Mouse (Mus musculus): ENCODE results near the gene Ccdc28a.

The Ccdc28a gene

GRCm38 (mm10) chr10:18234560-18235401 lies at the start of gene Ccdc28a:
Gene Ccdc28a (minus strand): TSS chr10:18234998.
- peak; percentile 98 for DNase-seq

- DNase-seq: no peak
Observed at GRCm38 (mm10) chr10:18283991-18284390, 49.2 kb upstream of the Ccdc28a start.

DNA sequence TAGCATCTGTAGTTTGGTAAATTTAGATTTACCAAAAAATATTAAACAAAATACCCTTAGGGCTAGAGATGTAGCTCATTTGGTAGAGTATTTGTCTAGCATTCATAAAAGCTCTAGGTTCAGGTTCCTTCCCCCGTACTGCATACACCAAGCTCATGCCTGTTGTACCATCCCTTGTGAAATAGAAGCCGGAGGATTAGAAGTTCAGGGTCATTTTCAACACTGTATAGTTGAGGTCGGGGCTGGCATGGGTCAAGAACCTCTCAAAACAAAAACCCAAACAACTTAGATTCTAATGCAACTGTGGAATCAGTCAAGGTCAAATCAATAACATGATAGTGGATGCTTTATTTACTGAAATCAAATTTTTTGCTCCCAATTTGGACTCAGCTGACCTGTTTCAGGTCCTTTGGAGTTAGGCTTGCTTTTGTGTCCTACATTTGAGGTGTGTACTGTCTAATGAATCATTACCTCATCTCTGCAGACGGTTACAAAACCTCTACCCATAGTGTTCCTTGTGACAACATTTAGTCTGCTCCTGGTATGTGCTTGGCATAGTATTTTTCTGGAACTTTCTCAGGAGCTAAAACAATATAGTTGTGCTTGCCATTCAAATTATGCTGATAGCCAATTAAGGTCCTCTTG lies 41.4 kb upstream of the Ccdc28a start:
- no peak for DNase-seq

GRCm38 (mm10) chr10:18251345-18251744 lies 16.5 kb upstream of the Ccdc28a start:
- no peak for DNase-seq

- no peak for DNase-seq
Observed at GRCm38 (mm10) chr10:18243614-18244013, 8.8 kb upstream of the Ccdc28a start.

- DNase-seq: no peak
Observed at GRCm38 (mm10) chr10:18237191-18237590, 2.4 kb upstream of the Ccdc28a start.

DNA sequence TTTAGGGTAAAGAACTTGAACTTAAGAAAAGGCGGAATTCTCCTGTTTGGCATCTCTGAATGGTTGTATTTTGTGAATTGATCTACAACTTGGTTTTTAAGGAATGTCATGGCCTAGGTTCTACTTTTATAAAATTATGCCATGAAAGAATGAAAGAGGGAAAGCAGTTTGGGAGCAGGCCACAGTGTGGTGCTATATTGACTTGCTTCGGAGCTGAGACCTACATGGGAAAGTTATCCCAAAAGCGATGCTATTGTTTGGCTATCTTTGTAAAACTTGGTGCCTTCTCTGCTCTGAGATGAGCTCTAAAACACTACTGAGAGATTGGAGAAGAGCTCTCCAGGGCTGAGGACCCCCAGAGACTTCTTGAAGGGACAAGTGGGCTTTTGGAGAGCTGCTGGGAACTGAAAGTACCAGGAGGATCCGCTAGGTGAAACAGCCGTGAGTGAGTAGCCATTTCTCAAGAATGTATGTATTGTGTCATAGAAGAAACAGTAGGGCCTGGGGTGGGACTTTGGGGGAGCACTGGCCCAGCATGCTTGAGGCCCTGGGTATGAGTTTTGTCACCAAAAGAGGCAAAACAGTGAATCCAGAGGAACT lies 1.6 kb upstream of the Ccdc28a start:
- no peak for DNase-seq

DNA sequence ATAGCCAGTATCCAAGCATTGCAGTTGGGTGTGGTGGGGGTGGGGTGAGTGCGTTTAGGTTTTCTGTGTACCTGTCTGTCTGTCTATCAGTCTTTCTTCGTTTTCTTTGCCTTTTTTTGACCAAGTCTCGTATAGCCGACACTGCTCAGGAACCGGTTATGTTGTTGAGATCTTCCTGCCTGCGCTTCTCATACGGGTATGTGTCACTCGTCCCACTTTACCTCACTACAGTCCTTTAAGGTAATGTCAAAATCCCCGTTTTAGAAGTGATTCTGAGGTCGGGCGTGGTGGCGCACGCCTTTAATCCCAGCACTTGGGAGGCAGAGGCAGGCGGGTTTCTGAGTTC lies 577 bp upstream of the Ccdc28a start:
- no peak for DNase-seq

- DNase-seq: no peak
Observed at GRCm38 (mm10) chr10:18233891-18234290, 907 bp downstream of the Ccdc28a start.

DNA sequence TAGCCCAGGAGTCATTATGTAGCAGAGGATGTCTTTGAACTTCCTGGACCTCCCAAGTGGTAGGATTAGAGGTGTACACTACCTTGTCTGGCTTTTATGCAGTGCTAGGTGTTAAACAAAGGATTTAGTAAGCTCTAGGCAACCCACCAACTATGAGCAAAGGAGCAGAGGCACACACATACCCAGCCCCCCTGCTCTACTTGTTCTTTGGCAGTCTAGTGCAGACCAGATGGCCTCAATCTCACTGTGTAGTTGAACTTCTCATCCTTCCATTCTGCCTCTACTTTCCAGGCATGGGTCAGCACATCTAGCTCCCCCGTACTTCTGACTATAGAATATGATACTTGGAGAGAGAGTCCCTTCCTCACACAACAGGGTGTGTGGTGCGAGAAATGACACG lies 10.4 kb downstream of the Ccdc28a start:
- no peak for DNase-seq

DNA sequence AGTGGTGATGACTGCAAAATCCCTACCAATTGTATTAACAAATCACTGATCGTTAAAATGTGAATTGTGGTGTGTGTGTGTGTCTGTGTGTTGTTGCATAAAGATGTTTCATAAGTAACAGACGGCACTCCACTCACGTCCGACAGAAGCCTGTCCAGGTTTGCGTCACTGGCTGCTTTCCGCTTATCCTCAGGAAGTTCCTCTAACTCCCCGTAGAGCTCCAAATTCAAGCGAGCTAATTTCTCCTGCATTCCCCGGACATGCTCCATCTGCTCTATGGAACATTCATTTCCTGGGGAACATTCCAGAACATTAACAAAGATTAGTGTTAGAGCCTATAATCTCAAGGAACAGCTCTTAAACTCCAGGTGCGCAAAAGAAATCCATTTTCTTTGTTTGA lies 15.4 kb downstream of the Ccdc28a start:
- DNase-seq: no peak

GRCm38 (mm10) chr10:18214124-18214523 lies 20.7 kb downstream of the Ccdc28a start:
- DNase-seq: no peak

DNA sequence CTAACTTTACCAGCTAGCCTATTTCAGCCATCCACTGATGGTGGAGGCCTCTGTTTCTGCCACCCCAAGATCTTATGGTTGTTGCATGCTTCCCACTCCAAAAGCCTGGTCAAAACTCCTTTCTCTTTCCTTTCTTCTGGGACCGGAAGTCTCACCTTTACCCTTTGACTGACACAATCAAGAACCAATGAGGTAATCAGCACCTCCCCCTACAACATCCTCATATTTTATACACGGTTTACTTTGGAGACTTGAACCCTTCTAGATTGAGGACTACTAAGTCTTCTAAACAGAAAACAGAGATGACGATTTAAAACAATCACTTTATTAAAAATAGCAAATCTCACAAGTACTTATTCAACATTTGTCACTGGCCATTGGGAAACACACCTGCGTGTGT lies 21.4 kb downstream of the Ccdc28a start:
- no peak for DNase-seq

DNA sequence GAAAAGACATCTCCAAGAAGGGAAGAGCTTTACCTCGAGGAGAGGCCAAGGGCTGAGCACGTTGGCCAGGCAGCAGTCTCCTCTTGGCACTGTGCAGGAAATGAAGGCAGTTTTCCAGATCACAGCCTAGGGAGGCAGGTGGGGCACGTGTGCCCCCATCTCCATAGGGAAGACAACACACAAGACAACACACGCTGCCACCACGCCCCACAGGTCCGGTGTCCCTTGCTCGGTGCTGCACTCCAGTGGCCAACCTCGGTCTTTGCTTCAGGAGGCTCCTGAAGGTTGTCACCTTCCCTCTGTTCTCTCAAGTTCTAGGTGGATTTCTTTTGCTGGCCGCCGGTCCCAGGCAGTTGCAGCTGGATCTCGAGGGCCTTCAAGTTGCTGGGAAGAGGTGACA lies 24.1 kb downstream of the Ccdc28a start, which contains the start of gene Ect2l:
Ect2l (minus strand) TSS at position 165 of the 400 bp plus-strand sequence.
- DNase-seq: peak; percentile 42

DNA sequence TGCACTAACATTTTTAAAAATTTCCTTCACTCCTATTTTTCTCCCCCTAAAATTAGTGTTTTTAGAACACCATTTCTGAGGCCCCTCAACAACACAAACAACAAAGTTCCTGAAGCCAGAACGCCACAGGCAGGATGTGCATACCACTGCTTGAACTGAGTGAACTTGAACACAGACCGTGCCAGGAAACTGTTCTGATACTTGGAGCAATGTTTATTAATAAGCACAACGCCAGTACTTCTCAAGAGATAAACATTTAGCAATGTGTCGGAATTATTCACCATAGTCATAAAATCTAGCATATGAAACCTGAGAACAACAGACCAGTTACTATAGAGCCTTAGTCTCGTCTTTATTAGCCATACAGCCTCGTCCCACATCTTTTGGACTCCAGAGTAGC lies 24.7 kb downstream of the Ccdc28a start:
- DNase-seq: no peak

- DNase-seq: no peak
Observed at GRCm38 (mm10) chr10:18204067-18204466, 30.7 kb downstream of the Ccdc28a start.

GRCm38 (mm10) chr10:18202401-18202800 lies 32.4 kb downstream of the Ccdc28a start:
- no peak for DNase-seq

- DNase-seq: no peak
Observed at GRCm38 (mm10) chr10:18200656-18201055, 34.1 kb downstream of the Ccdc28a start.

GRCm38 (mm10) chr10:18199919-18200318 lies 34.9 kb downstream of the Ccdc28a start:
- DNase-seq: no peak

DNA sequence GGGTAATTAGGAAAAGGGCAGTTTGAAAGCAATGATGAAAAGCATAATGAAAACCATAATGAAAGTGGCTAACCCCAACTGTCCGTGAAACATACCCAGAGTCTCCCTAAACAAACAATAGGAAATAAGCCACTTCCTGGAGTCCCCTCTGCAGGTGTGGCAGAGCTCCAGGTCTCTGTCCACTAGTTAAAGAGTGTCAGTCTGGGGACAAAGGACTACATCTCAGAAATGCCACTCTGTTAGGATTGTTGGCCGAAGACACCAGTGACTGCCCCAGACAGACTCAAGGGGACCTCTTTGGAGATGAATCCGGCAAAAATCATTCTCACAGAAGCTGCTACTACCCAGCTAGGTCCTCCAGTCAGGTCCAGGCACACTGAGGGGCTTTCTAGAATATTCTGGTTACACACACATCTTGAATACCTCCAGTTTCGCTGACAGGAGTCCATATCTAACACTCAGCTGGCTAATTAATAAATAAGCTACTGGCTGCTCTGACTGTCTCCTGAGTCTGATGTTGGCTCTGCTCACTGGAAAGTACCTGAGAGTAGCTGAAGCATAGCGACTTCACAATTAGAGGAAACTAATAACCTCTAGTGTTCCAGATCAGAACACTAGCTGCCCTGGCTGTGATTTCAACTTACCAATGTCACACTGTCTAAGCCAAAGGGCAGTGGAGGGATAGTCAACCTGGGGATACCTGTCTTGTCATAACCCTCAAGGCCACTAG lies 36.3 kb downstream of the Ccdc28a start:
- peak; percentile 24 for DNase-seq

DNA sequence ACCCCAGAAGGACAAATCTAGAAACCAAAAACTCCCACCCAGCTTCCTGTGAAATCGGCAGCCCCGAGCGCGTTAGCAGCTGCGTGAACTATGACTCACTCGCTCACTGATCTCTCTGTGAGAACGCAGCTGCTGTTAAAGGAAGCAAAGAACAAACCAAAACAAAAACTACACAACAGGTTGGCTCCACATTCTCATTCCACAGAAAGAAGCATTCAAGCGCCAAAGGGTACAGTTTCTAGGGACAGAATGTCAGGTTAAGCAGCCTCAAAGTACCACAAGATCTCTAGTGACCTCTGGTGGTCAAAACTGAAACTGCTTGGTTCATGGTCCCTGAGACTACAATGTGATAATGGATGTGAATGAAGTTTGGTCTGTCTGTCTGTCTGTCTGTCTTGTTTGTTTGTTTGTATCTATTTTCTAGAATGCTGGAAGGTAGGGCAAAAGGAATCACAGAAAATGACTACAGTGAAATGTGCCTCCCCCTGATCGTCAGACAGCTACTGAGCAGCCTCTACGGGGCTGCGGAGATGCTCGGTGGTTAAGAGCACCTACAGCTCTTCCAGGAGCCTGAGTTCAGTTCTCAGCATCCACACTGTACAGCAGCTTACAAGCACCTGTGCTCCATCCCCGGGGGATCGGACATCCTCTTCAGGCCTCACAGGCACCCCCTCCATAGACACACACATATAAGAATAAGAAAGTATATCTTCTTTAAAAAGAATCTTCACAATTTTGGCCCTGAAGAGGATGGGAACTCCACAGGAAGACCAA lies 37.4 kb downstream of the Ccdc28a start:
- peak; percentile 64 for DNase-seq

GRCm38 (mm10) chr10:18194737-18195141 lies 40.1 kb downstream of the Ccdc28a start:
- DNase-seq: no peak

- DNase-seq: no peak
Observed at GRCm38 (mm10) chr10:18194156-18194555, 40.6 kb downstream of the Ccdc28a start.
